Mouse (Mus musculus): ENCODE measurements at regions not wholly inside any gene's neighbourhood (a gene's known extent, or its start where the extent isn't known, plus 50 kb on each side); places are given as distances from the start of the nearest gene placed in this dataset.

GRCm38 (mm10) chr19:35034408-35034807 is 112.2 kb downstream of the Kif20b start:
- no peak overlapping the region for H3K4me2 ChIP-seq (ENCODE audit: low read length)
- no peaks in the 10 kb centered on the region for H3K9me3 ChIP-seq (ENCODE audit: control insufficient read depth, low read length)
- ATAC-seq (replicated peaks; ENCODE audit: low FRiP score, low TSS enrichment, low read depth) (no peak), DNase-seq (ENCODE audit: low spot score) (no peak)
- H3K36me3 ChIP-seq (ENCODE audit: control insufficient read depth, insufficient read depth, low read length) = no peaks in the 10 kb centered on the region
- 88% methylated on average over 3 of the region's 3 CpGs for WGBS
- H3K27me3 ChIP-seq (replicated peaks; ENCODE audit: control insufficient read depth, insufficient read depth, low read length) = no peaks in the 10 kb centered on the region
- H3K9ac ChIP-seq (ENCODE audit: low read length) = no peak overlapping the region
- H3K27ac ChIP-seq (ENCODE audit: low read depth) = no peak overlapping the region
- H3K4me1 ChIP-seq (replicated peaks; ENCODE audit: control insufficient read depth, insufficient read depth, low read length) = no peaks in the 10 kb centered on the region
- no peak overlapping the region for H3K4me3 ChIP-seq (ENCODE audit: low read depth, low read length)

DNA sequence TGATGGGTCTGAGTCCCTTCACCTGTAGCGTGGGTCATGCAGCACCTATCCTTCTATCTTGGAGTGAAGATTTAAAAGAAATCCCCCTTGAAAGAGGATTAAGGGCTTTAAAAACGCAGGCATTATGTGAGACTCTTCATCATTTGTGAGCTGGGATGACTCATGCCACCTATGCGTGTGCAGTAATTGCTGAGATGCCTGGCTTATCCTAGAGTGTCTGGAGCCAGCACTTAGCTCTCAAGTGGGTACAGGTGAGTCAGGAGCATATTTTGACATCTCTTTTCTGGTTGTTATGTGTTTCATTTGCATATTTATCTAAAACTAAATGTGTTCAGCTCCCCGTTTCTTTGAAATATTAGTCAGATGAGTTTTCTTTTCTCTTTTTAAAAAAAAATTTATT is 123.4 kb downstream of the Kif20b start:
- Histone ChIP-seq H3K4me3 (ENCODE audit: low read depth, low read length) (no peak overlapping the region), H3K9ac (ENCODE audit: low read length) (no peak overlapping the region), H3K36me3 (ENCODE audit: control insufficient read depth, insufficient read depth, low read length) (no peaks in the 10 kb centered on the region), H3K4me1 (replicated peaks; ENCODE audit: control insufficient read depth, insufficient read depth, low read length) (no peaks in the 10 kb centered on the region), H3K4me2 (ENCODE audit: low read length) (no peak overlapping the region), H3K9me3 (ENCODE audit: control insufficient read depth, low read length) (no peaks in the 10 kb centered on the region), H3K27me3 (replicated peaks; ENCODE audit: control insufficient read depth, insufficient read depth, low read length) (no peaks in the 10 kb centered on the region), H3K27ac (ENCODE audit: low read depth) (no peak overlapping the region)
- DNase-seq (ENCODE audit: low spot score) (no peak), ATAC-seq (replicated peaks; ENCODE audit: low FRiP score, low TSS enrichment, low read depth) (no peak)
- 72% methylated on average over 4 of the region's 4 CpGs for WGBS

DNA sequence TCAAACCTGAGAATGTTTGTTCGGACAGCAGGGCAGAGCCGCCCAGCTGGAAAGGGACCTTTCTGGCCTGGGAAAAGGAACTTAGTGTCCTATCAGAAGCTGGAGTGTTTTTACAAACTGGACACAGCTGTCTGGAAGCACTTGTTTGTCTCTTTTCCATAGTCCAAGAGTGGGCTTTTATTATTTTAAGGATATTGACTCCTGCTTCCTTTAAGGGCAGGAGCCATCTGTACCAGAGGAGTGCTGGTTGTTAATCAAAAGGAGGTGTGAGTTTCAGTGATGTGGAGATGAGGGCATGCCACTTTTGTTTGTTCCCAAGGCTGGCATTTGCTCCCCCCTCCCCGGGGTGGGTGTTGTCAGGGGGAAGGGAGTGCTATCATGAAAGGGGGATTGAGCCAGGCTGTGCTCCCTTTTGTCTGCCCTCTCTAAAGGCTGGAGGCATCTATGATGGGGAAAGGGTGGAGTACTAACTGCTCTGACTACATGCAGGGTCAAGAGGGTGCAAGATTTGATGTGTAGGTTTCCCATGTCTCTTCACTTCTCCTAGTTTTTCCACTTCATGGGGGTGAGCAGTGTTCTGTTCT is 144.3 kb downstream of the Kif20b start:
- H3K4me2 ChIP-seq (ENCODE audit: low read length) = no peak overlapping the region

DNA sequence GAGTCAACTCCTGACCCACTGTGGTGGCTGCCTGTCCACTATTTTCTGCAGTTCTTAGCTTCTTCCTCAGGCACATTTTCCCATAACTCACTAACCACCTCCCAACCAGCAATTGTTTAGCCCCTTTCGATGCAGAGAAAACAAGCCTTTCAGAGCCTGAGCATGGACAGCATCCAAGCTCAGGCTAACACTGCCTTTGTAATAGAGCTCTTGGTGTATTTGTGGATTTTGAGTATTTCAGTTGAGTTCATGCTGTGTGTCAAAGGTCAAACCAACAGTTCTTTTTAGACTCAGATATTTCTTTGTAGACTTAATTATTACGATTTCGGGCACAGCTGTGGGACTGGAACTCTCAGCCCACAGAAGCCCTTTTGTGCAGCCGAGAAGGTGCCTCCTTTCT is 159.0 kb downstream of the Kif20b start:
- H3K4me1 ChIP-seq (replicated peaks; ENCODE audit: control insufficient read depth, insufficient read depth, low read length) = no peaks in the 10 kb centered on the region
- no peaks in the 10 kb centered on the region for H3K27me3 ChIP-seq (replicated peaks; ENCODE audit: control insufficient read depth, insufficient read depth, low read length)
- no peak for DNase-seq (ENCODE audit: low spot score)
- H3K9ac ChIP-seq (ENCODE audit: low read length) = no peak overlapping the region
- WGBS = 61% methylated on average over 4 of the region's 4 CpGs
- H3K36me3 ChIP-seq (ENCODE audit: control insufficient read depth, insufficient read depth, low read length) = no peaks in the 10 kb centered on the region
- ATAC-seq (replicated peaks; ENCODE audit: low FRiP score, low TSS enrichment, low read depth) = no peak
- H3K4me3 ChIP-seq (ENCODE audit: low read depth, low read length) = no peak overlapping the region
- H3K4me2 ChIP-seq (ENCODE audit: low read length) = no peak overlapping the region
- H3K27ac ChIP-seq (ENCODE audit: low read depth) = no peak overlapping the region
- H3K9me3 ChIP-seq (ENCODE audit: control insufficient read depth, low read length) = no peaks in the 10 kb centered on the region

More for the DNA sequence above, 144.3 kb downstream of the Kif20b start:
- no peak for DNase-seq (ENCODE audit: low spot score)
- no peak overlapping the region for H3K9ac ChIP-seq (ENCODE audit: low read length)
- 54% methylated on average over 3 of the region's 3 CpGs for WGBS
- no peaks in the 10 kb centered on the region for H3K27me3 ChIP-seq (replicated peaks; ENCODE audit: control insufficient read depth, insufficient read depth, low read length)
- no peaks in the 10 kb centered on the region for H3K4me1 ChIP-seq (replicated peaks; ENCODE audit: control insufficient read depth, insufficient read depth, low read length)
- no peak for ATAC-seq (replicated peaks; ENCODE audit: low FRiP score, low TSS enrichment, low read depth)
- no peaks in the 10 kb centered on the region for H3K9me3 ChIP-seq (ENCODE audit: control insufficient read depth, low read length)
- no peaks in the 10 kb centered on the region for H3K36me3 ChIP-seq (ENCODE audit: control insufficient read depth, insufficient read depth, low read length)
- no peak overlapping the region for H3K4me3 ChIP-seq (ENCODE audit: low read depth, low read length)
- H3K27ac ChIP-seq (ENCODE audit: low read depth) = no peak overlapping the region

GRCm38 (mm10) chr19:35101244-35101643 is 179.1 kb downstream of the Kif20b start:
- no peaks in the 10 kb centered on the region for H3K9me3 ChIP-seq (ENCODE audit: control insufficient read depth, low read length)
- WGBS = 35% methylated on average over 1 of the region's 1 CpGs
- no peak overlapping the region for H3K9ac ChIP-seq (ENCODE audit: low read length)
- H3K4me3 ChIP-seq (ENCODE audit: low read depth, low read length) = no peak overlapping the region
- no peaks in the 10 kb centered on the region for H3K27me3 ChIP-seq (replicated peaks; ENCODE audit: control insufficient read depth, insufficient read depth, low read length)
- ATAC-seq (replicated peaks; ENCODE audit: low FRiP score, low TSS enrichment, low read depth) (no peak), DNase-seq (ENCODE audit: low spot score) (no peak)
- H3K4me1 ChIP-seq (replicated peaks; ENCODE audit: control insufficient read depth, insufficient read depth, low read length) = no peaks in the 10 kb centered on the region
- H3K4me2 ChIP-seq (ENCODE audit: low read length) = no peak overlapping the region
- H3K27ac ChIP-seq (ENCODE audit: low read depth) = no peak overlapping the region
- H3K36me3 ChIP-seq (ENCODE audit: control insufficient read depth, insufficient read depth, low read length) = no peaks in the 10 kb centered on the region

GRCm38 (mm10) chr19:35114313-35114712 is 192.2 kb downstream of the Kif20b start:
- WGBS = 58% methylated on average over 2 of the region's 2 CpGs
- H3K27ac ChIP-seq (ENCODE audit: low read depth) = no peak overlapping the region
- no peaks in the 10 kb centered on the region for H3K36me3 ChIP-seq (ENCODE audit: control insufficient read depth, insufficient read depth, low read length)
- no peak overlapping the region for H3K4me2 ChIP-seq (ENCODE audit: low read length)
- no peaks in the 10 kb centered on the region for H3K9me3 ChIP-seq (ENCODE audit: control insufficient read depth, low read length)
- H3K4me3 ChIP-seq (ENCODE audit: low read depth, low read length) = no peak overlapping the region
- H3K4me1 ChIP-seq (replicated peaks; ENCODE audit: control insufficient read depth, insufficient read depth, low read length) = no peaks in the 10 kb centered on the region
- DNase-seq (ENCODE audit: low spot score) = no peak
- H3K9ac ChIP-seq (ENCODE audit: low read length) = no peak overlapping the region
- H3K27me3 ChIP-seq (replicated peaks; ENCODE audit: control insufficient read depth, insufficient read depth, low read length) = no peaks in the 10 kb centered on the region
- ATAC-seq (replicated peaks; ENCODE audit: low FRiP score, low TSS enrichment, low read depth) = no peak

DNA sequence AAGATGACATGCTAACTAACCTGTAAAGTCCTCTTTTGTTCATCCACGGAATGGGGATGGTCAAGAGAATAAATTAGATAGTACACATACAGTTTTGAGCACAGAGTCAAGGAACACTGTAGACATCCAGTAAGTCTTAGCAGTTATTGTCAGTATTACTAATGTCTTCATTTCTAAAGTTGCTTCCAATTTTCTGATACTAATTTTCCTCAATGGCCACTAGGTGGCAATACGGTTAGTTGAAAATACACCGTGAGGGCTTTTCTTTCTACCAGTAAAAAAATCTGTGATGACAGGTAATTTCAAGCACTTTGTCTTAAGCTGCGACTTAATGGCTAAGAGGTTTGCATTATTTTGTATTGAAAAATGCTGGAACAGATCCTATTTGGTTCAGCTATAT is 203.1 kb downstream of the Kif20b start:
- 17% methylated on average over 4 of the region's 4 CpGs for WGBS

DNA sequence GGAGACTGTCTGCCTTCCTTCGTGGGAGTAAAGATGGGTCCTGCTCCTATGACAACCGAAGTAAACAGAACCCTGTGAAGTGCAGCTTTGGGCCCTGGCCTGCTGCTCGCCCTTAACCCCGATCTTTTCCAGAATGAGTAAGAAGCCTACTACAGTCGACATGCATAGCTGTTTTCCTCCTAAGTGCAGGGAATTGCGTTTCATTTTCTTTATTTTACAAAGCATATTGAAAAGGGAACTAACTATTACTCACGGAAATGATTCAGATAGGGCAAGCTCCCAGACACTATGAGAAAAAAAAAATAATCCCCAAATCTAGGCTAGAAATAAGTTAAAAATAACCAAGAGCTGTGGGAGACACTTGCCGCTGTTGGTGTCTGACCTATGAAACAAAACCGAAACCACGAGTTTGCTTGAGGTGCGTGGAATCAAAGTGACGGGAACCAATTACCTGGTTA is 204.5 kb downstream of the Kif20b start:
- DNase-seq (ENCODE audit: low spot score) = no peak
- H3K4me2 ChIP-seq (ENCODE audit: low read length) = no peak overlapping the region
- no peaks in the 10 kb centered on the region for H3K9me3 ChIP-seq (ENCODE audit: control insufficient read depth, low read length)
- no peak for ATAC-seq (replicated peaks; ENCODE audit: low FRiP score, low TSS enrichment, low read depth)
- H3K9ac ChIP-seq (ENCODE audit: low read length) = no peak overlapping the region
- H3K27me3 ChIP-seq (replicated peaks; ENCODE audit: control insufficient read depth, insufficient read depth, low read length) = no peaks in the 10 kb centered on the region
- no peak overlapping the region for H3K27ac ChIP-seq (ENCODE audit: low read depth)
- 80% methylated on average over 12 of the region's 12 CpGs for WGBS
- H3K4me3 ChIP-seq (ENCODE audit: low read depth, low read length) = no peak overlapping the region
- H3K36me3 ChIP-seq (ENCODE audit: control insufficient read depth, insufficient read depth, low read length) = no peaks in the 10 kb centered on the region
- H3K4me1 ChIP-seq (replicated peaks; ENCODE audit: control insufficient read depth, insufficient read depth, low read length) = no peaks in the 10 kb centered on the region

More for the DNA sequence above, 203.1 kb downstream of the Kif20b start:
- no peak overlapping the region for H3K9ac ChIP-seq (ENCODE audit: low read length)
- H3K9me3 ChIP-seq (ENCODE audit: control insufficient read depth, low read length) = no peaks in the 10 kb centered on the region
- H3K4me1 ChIP-seq (replicated peaks; ENCODE audit: control insufficient read depth, insufficient read depth, low read length) = no peaks in the 10 kb centered on the region
- no peaks in the 10 kb centered on the region for H3K27me3 ChIP-seq (replicated peaks; ENCODE audit: control insufficient read depth, insufficient read depth, low read length)
- H3K36me3 ChIP-seq (ENCODE audit: control insufficient read depth, insufficient read depth, low read length) = no peaks in the 10 kb centered on the region
- no peak for ATAC-seq (replicated peaks; ENCODE audit: low FRiP score, low TSS enrichment, low read depth)
- no peak overlapping the region for H3K4me3 ChIP-seq (ENCODE audit: low read depth, low read length)
- DNase-seq (ENCODE audit: low spot score) = no peak
- no peak overlapping the region for H3K4me2 ChIP-seq (ENCODE audit: low read length)
- H3K27ac ChIP-seq (ENCODE audit: low read depth) = no peak overlapping the region

DNA sequence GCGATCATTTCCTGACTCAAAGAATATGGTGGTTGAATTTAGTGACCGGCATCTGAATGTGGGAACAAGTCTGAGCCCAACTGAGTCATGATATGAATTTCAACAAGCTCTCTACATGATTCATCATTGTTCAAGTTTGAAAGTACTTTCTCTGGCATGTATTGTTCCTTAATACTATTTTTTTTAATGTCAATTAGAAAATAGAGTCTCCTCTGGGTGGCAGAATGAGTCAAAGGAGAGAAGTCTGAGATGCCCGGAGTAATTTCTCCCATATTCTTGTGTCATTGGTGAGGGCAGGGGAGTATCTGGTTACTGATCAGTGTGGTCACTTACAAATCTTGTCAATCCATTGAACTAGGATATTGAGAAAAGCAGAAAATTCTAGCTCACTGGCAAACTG is 205.9 kb downstream of the Kif20b start:
- Histone ChIP-seq H3K27ac (ENCODE audit: low read depth) (no peak overlapping the region), H3K9me3 (ENCODE audit: control insufficient read depth, low read length) (no peaks in the 10 kb centered on the region), H3K36me3 (ENCODE audit: control insufficient read depth, insufficient read depth, low read length) (no peaks in the 10 kb centered on the region), H3K27me3 (replicated peaks; ENCODE audit: control insufficient read depth, insufficient read depth, low read length) (no peaks in the 10 kb centered on the region), H3K4me3 (ENCODE audit: low read depth, low read length) (no peak overlapping the region), H3K4me1 (replicated peaks; ENCODE audit: control insufficient read depth, insufficient read depth, low read length) (no peaks in the 10 kb centered on the region), H3K9ac (ENCODE audit: low read length) (no peak overlapping the region), H3K4me2 (ENCODE audit: low read length) (no peak overlapping the region)
- no peak for ATAC-seq (replicated peaks; ENCODE audit: low FRiP score, low TSS enrichment, low read depth)
- DNase-seq (ENCODE audit: low spot score) = no peak
- WGBS = 83% methylated on average over 3 of the region's 3 CpGs

All from intestine, embryonic 14.5 days (tissue).